Mouse (Mus musculus): Measurements from ENCODE around the gene Adar. TPM values are rescaled to one million over a fixed set of nuclear protein-coding genes. Genes with fewer than 3 reads are reported as not detected.

The Adar gene
- total RNA-seq (2014; fragmentation: Nextera tagmentation) (42.1 and 49.8 TPM in 2 replicates), total RNA-seq (2017) (37.0 and 37.3 TPM in 2 replicates), polyA plus RNA-seq (2012) (13.2 and 16.0 TPM in 2 replicates)

DNA sequence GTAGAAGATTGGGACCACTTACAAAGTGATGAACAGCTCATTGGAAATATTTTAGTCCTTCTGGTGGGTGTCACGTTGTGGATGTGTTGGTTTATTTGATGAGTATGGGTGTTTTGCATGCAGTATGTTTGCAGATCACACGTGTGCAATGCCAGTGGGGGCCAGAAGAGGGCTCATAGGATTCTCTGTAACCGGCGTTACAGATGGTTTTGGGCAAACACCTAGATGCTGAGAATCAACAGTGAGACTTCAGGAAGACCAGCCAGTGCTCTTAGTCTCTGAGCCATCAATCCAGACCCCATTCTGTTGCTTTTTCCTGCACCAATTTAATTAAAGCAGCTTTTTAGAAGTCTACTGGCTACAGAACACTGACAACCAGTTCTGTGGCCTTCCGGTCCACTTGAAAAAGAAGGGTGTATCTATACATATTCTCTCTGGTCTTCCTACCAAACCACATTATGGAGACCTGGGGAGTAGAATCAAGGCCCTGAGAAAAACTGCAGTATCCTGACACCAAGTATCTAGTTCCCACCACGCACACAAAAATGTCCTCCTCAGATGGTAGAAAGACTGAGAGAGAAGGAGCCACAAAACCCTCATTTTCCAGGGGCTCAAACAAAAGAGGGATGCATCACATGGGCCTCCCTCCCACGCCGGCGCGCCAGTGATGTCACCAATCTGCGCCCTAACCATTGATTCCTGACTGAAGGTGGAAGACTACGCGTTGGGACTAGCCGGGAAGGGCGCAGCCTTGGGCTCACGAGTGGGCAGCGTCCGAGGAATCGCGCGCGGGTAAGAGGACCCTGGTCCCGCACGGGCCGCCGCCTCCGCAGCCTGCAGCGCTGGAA, at the start of gene Adar:
TSS of gene Adar (plus strand) at position 664 of the 848 bp plus-strand sequence.
- H3K9me3 ChIP-seq (replicated peaks) = no peaks in the 10 kb centered on the region
- DNase-seq (ENCODE audit: low spot score) (peak; percentile 83), ATAC-seq (ENCODE audit: extremely low read depth, insufficient number of reproducible peaks, low FRiP score, poor library complexity, severe bottlenecking) (peak; percentile 60)
- peaks cover 17% of the 10 kb centered on the region for H3K27me3 ChIP-seq (ENCODE audit: insufficient read depth, low read length)
- TF ChIP-seq GATA1 (IDR thresholded peaks at IDR 0.05; ENCODE audit: borderline replicate concordance, low read length) (no peak), CTCF (IDR thresholded peaks at IDR 0.05; ENCODE audit: low read depth, low read length) (peak; percentile 36; the same call in 1 of the 2 replicates)
- peaks cover 38% of the 10 kb centered on the region for H3K4me1 ChIP-seq (ENCODE audit: insufficient read depth, low read depth, low read length)
- peaks cover 19% of the 10 kb centered on the region for H3K36me3 ChIP-seq (replicated peaks)
- peak within 1 kb of the TSS; percentile 99 for H3K4me3 ChIP-seq (ENCODE audit: low read depth, low read length)

DNA sequence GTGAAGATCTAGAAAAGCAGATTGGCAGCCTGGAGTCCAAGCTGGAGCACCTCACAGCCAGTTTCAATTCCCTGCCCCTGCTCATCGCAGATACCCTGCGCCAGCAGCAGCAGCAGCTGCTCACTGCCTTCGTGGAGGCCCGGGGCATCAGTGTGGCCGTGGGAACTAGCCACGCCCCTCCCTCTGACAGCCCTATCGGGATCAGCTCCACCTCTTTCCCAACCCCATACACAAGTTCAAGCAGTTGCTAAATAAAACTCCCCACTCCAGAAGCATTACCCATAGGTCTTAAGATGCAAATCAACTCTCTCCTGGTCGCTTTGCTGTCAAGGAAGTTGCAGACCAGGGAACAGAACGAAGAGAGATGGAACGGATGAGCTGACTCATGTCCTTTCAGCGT, 47.7 kb upstream of the Adar start:
- Histone ChIP-seq H3K4me3 (ENCODE audit: low read depth, low read length) (no peak overlapping the region), H3K4me1 (ENCODE audit: insufficient read depth, low read depth, low read length) (no peaks in the 10 kb centered on the region; the same call in 1 of the 2 replicates), H3K36me3 (replicated peaks) (no peaks in the 10 kb centered on the region), H3K9me3 (replicated peaks) (no peaks in the 10 kb centered on the region), H3K27me3 (ENCODE audit: insufficient read depth, low read length) (peaks cover 6% of the 10 kb centered on the region)
- no peak for DNase-seq (ENCODE audit: low spot score)
- ATAC-seq (ENCODE audit: extremely low read depth, insufficient number of reproducible peaks, low FRiP score, poor library complexity, severe bottlenecking) = no peak
- no peak for TF ChIP-seq GATA2 (IDR thresholded peaks at IDR 0.05; ENCODE audit: borderline replicate concordance, low read depth, low read length)
- TF ChIP-seq TAL1 (conservative IDR thresholded peaks at IDR 0.05; ENCODE audit: low read depth, low read length) = no peak
- no peak for TF ChIP-seq POLR2AphosphoS5 (IDR thresholded peaks at IDR 0.05; ENCODE audit: insufficient replicate concordance, low read depth, low read length)
- no peak for TF ChIP-seq GATA1 (IDR thresholded peaks at IDR 0.05; ENCODE audit: borderline replicate concordance, low read length)
- no peak for TF ChIP-seq CTCF (IDR thresholded peaks at IDR 0.05; ENCODE audit: low read depth, low read length)

DNA sequence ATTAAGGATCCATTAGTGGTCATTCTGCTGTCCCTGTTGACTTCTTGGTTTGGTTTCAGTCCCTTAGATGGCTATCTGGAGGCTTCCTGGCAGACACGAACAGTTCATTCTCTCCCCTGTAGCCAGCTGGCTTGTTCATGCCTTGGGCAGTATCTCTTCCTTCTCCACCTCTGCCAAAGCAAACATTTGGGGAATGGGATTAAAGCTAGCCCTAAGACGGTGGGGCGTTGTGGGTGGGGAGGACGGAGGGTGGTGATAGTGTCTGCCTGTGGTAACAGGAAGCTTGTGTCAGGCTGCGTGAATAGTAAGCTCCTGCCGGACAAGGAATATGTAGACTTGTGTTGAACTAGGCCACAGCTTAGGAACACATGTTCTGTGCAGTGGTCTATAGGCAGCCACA, 43.5 kb upstream of the Adar start:
- no peaks in the 10 kb centered on the region for H3K9me3 ChIP-seq (replicated peaks)
- TF ChIP-seq GATA1 (IDR thresholded peaks at IDR 0.05; ENCODE audit: borderline replicate concordance, low read length) = no peak
- TF ChIP-seq CTCF (IDR thresholded peaks at IDR 0.05; ENCODE audit: low read depth, low read length) = no peak
- TF ChIP-seq TAL1 (conservative IDR thresholded peaks at IDR 0.05; ENCODE audit: low read depth, low read length) = no peak
- TF ChIP-seq GATA2 (IDR thresholded peaks at IDR 0.05; ENCODE audit: borderline replicate concordance, low read depth, low read length) = no peak
- no peak for TF ChIP-seq POLR2AphosphoS5 (IDR thresholded peaks at IDR 0.05; ENCODE audit: insufficient replicate concordance, low read depth, low read length)
- H3K4me3 ChIP-seq (ENCODE audit: low read depth, low read length) = no peak overlapping the region
- DNase-seq (ENCODE audit: low spot score) = no peak
- peaks cover 6% of the 10 kb centered on the region for H3K27me3 ChIP-seq (ENCODE audit: insufficient read depth, low read length)
- H3K36me3 ChIP-seq (replicated peaks) = no peaks in the 10 kb centered on the region
- no peak for ATAC-seq (ENCODE audit: extremely low read depth, insufficient number of reproducible peaks, low FRiP score, poor library complexity, severe bottlenecking)
- no peaks in the 10 kb centered on the region; the same call in 1 of the 2 replicates for H3K4me1 ChIP-seq (ENCODE audit: insufficient read depth, low read depth, low read length)

DNA sequence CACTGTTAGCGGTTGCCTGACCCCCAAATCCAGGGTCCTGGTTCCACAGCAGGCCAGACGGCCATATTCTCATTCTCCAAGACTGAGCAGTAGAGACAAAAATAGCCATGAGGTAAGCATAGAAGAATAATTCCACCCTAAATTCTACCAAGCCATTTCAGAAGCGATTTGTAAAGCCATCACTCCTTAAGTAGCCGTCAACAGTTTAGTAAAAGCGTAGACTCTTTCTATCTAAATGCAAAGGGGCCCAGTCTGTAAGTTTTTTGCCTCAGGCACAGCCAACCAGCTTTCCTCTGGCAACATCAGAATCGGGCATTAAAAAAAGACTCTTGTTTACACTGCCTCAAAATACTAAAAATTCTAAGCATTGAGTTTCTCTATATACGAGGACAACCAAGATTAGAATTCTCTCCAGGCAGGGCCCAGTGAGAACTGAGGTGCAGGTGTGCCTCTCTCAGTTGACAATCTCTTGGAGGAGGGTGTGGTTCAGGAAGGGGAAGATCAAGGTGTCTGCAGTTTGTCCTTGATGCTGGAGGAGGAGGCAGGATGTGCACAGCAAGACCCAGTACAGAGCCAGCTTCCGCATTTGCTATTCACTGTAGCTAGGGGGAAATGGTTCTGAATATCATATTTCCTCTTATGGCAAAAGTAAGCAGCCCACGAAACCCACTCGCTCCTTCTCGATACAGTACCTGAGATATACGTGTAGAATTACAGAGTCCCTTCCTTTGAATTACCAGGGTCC, 42.1 kb upstream of the Adar start:
- DNase-seq (ENCODE audit: low spot score) = no peak
- TF ChIP-seq CTCF (IDR thresholded peaks at IDR 0.05; ENCODE audit: low read depth, low read length) = no peak
- TF ChIP-seq POLR2AphosphoS5 (IDR thresholded peaks at IDR 0.05; ENCODE audit: insufficient replicate concordance, low read depth, low read length) = no peak
- no peak for TF ChIP-seq TAL1 (conservative IDR thresholded peaks at IDR 0.05; ENCODE audit: low read depth, low read length)
- no peak for TF ChIP-seq GATA1 (IDR thresholded peaks at IDR 0.05; ENCODE audit: borderline replicate concordance, low read length)
- TF ChIP-seq GATA2 (IDR thresholded peaks at IDR 0.05; ENCODE audit: borderline replicate concordance, low read depth, low read length) = no peak
- Histone ChIP-seq H3K27me3 (ENCODE audit: insufficient read depth, low read length) (peaks cover 4% of the 10 kb centered on the region; the same call in 1 of the 2 replicates), H3K4me1 (ENCODE audit: insufficient read depth, low read depth, low read length) (no peaks in the 10 kb centered on the region), H3K36me3 (replicated peaks) (no peaks in the 10 kb centered on the region), H3K9me3 (replicated peaks) (no peaks in the 10 kb centered on the region), H3K4me3 (ENCODE audit: low read depth, low read length) (no peak overlapping the region)
- no peak for ATAC-seq (ENCODE audit: extremely low read depth, insufficient number of reproducible peaks, low FRiP score, poor library complexity, severe bottlenecking)

DNA sequence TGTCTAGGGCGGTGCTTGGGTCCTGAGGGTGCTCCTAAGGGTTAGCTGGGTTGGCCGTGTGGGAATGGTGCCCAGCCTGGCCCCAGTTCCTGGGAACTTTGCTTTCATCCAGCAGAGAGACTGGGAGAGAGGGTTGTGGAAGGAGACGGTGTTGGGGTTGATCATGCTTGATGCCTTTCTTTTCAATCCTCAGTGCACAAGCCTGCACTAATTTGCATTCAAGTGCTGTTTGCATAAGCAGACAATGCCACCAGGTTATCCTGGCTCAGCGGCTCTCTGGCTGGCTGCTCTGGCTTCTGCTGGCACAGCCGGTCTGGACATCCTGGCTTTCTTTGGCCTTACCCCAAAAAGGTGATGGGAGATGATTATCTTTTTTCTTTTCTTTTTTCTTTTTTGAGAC, 37.2 kb upstream of the Adar start:
- no peak for ATAC-seq (ENCODE audit: extremely low read depth, insufficient number of reproducible peaks, low FRiP score, poor library complexity, severe bottlenecking)
- TF ChIP-seq POLR2AphosphoS5 (IDR thresholded peaks at IDR 0.05; ENCODE audit: insufficient replicate concordance, low read depth, low read length) = no peak
- TF ChIP-seq CTCF (IDR thresholded peaks at IDR 0.05; ENCODE audit: low read depth, low read length) = no peak
- TF ChIP-seq TAL1 (conservative IDR thresholded peaks at IDR 0.05; ENCODE audit: low read depth, low read length) = no peak
- no peak for TF ChIP-seq GATA1 (IDR thresholded peaks at IDR 0.05; ENCODE audit: borderline replicate concordance, low read length)
- no peak for TF ChIP-seq GATA2 (IDR thresholded peaks at IDR 0.05; ENCODE audit: borderline replicate concordance, low read depth, low read length)
- Histone ChIP-seq H3K4me3 (ENCODE audit: low read depth, low read length) (no peak overlapping the region), H3K27me3 (ENCODE audit: insufficient read depth, low read length) (peaks cover 7% of the 10 kb centered on the region; the same call in 1 of the 2 replicates), H3K4me1 (ENCODE audit: insufficient read depth, low read depth, low read length) (no peaks in the 10 kb centered on the region), H3K9me3 (replicated peaks) (no peaks in the 10 kb centered on the region), H3K36me3 (replicated peaks) (no peaks in the 10 kb centered on the region)
- no peak for DNase-seq (ENCODE audit: low spot score)

DNA sequence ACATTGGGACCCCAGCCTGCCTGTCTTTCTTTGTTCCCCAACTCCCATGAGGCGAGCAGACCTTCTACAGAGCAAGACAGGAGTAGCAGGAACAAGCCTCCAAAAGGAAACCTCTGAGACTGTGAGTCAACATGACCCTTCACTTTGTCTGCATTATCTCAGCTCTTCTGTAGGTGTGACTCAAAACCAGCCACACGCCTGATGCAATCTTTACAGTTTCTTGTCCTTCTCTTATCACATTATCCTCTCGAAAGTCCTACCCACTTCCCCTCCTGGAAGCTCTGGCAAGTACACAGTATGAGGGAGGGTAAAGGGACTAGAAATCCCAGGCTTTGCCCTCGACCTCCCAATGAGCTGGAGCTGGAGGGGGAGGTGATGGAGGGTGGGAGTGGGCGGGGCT, 28.8 kb upstream of the Adar start:
- DNase-seq (ENCODE audit: low spot score) = no peak
- Histone ChIP-seq H3K36me3 (replicated peaks) (no peaks in the 10 kb centered on the region), H3K27me3 (ENCODE audit: insufficient read depth, low read length) (peaks cover 10% of the 10 kb centered on the region; the same call in 1 of the 2 replicates), H3K4me1 (ENCODE audit: insufficient read depth, low read depth, low read length) (no peaks in the 10 kb centered on the region), H3K4me3 (ENCODE audit: low read depth, low read length) (no peak overlapping the region), H3K9me3 (replicated peaks) (no peaks in the 10 kb centered on the region)
- ATAC-seq (ENCODE audit: extremely low read depth, insufficient number of reproducible peaks, low FRiP score, poor library complexity, severe bottlenecking) = no peak
- TF ChIP-seq TAL1 (conservative IDR thresholded peaks at IDR 0.05; ENCODE audit: low read depth, low read length) (no peak), GATA1 (IDR thresholded peaks at IDR 0.05; ENCODE audit: borderline replicate concordance, low read length) (no peak), CTCF (IDR thresholded peaks at IDR 0.05; ENCODE audit: low read depth, low read length) (no peak), GATA2 (IDR thresholded peaks at IDR 0.05; ENCODE audit: borderline replicate concordance, low read depth, low read length) (no peak), POLR2AphosphoS5 (IDR thresholded peaks at IDR 0.05; ENCODE audit: insufficient replicate concordance, low read depth, low read length) (no peak)

Measured in G1E (cell line).